Mouse (Mus musculus): Measurements from ENCODE around the gene Maip1.

DNA sequence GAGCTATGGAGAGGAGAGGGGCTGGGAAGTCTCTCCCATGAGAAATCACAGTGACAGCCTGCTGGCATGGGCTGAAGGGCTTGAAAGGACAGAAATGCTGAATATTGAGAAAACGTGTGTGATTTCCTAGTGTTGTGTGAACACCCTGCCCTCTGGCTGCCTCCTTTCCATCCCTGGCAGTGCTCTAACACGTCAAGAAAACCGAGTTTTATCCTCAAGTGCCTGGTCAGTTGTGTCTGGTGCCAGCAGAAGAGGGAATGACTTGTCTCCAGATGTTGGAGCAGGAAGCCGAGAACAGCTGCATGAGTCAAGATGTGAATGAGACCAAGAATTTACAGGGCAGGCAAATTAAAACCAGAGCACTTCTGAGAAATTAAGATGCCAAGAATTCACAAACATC is 34.6 kb downstream of the Maip1 start:
- TF ChIP-seq POLR2A (IDR thresholded peaks at IDR 0.05; ENCODE audit: low read depth, low read length) (no peak), CTCF (IDR thresholded peaks at IDR 0.05; ENCODE audit: extremely low read depth, insufficient read length, insufficient replicate concordance, low read depth, low read length) (no peak)
